Mouse (Mus musculus): ENCODE data around the gene Camta1.

- TF ChIP-seq CTCF (conservative IDR thresholded peaks at IDR 0.05; ENCODE audit: insufficient read depth, insufficient read length, low read depth, low read length): no peak
- TF ChIP-seq POLR2A (IDR thresholded peaks at IDR 0.05; ENCODE audit: low read depth, low read length): no peak
These were observed 964.6 kb downstream of the Camta1 start for GRCm38 (mm10) chr4:150896896-150897624.
